Mouse (Mus musculus) cerebellum, adult 2 months (tissue): ENCODE measurements around the gene Polr2h. TPM values are rescaled to one million over a fixed set of nuclear protein-coding genes. Genes with fewer than 3 reads are reported as not detected.

ENCODE experiments used
- DNase-seq, 2 experiments: peaks; one replicate each; pipeline ENCODE4 v3.0.0; 2021
- H3K27ac ChIP-seq: fragments of 200-500 bp; 2 replicates; pipeline ENCODE4 v1.5.1; 2012; ENCODE audit warnings: low read length, control low read depth, inconsistent platforms; ENCODE audit not compliant: insufficient read depth
- H3K27me3 ChIP-seq: fragments of 200-500 bp; 2 replicates; pipeline ENCODE4 v1.6.1; 2012; ENCODE audit warnings: inconsistent platforms, mild to moderate bottlenecking, low read length, moderate library complexity; ENCODE audit not compliant: control insufficient read depth, insufficient read depth
- H3K4me1 ChIP-seq: fragments of 200-500 bp; 2 replicates; pipeline ENCODE4 v1.6.1; 2011; ENCODE audit warnings: low read length; ENCODE audit not compliant: control insufficient read depth, insufficient read depth
- H3K4me3 ChIP-seq: fragments of 200-500 bp; replicated peaks from 2 replicates; pipeline ENCODE3; 2011; ENCODE audit warnings: mild to moderate bottlenecking, low read depth, low read length, control low read depth; ENCODE audit not compliant: insufficient read depth
- CTCF ChIP-seq: fragments of 200-500 bp; IDR thresholded peaks from 2 replicates; pipeline ENCODE4 v1.5.1; 2011; ENCODE audit warnings: low read depth, mild to moderate bottlenecking, control low read depth, low read length, moderate library complexity, borderline replicate concordance; ENCODE audit not compliant: insufficient read depth
- POLR2A ChIP-seq: fragments of 200-500 bp; IDR thresholded peaks from 2 replicates; pipeline ENCODE4 v1.6.1; 2011; ENCODE audit warnings: low read length, control low read depth, borderline replicate concordance; ENCODE audit not compliant: insufficient read depth
- WGBS: fragments of 180-500 bp; shearing (Covaris S2); methylation state at CpG from one replicate; pipeline ENCODE4 v1.1.7; 2018; 5-methylcytosine and 5-hydroxymethylcytosine counted together
- polyA plus RNA-seq: library from polyadenylated mRNA; depleted of rRNA; stranded (reverse); fragments of >200 nt; gene quantifications from 2 replicates; pipeline ENCODE4 v1.2.3, GENCODE M21; 2012

Gene Polr2h
- polyA plus RNA-seq, 1 experiment, result 41.2 TPM

DNA sequence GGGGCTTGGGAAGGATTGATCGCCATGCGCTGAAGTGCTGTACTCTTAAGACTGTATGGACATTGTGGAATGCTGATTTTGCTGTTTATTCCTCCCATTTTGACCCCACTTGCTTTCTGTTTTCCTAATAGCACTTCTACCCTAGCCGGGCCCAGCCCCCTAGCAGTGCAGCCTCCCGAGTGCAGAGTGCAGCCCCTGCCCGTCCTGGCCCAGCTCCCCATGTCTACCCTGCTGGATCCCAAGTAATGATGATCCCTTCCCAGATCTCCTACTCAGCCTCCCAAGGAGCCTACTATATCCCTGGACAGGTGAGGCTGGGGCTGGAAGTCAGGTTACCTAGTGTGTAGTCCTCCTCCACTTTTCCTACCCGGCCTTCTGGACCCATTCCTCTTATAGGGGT, 42.3 kb upstream of the Polr2h start:
- no peak overlapping the region for H3K4me3 ChIP-seq
- DNase-seq, result no peak
- TF ChIP-seq POLR2A, result no peak
- no peak for TF ChIP-seq CTCF
- H3K27me3 ChIP-seq, result no peaks in the 10 kb centered on the region
- H3K4me1 ChIP-seq, result peaks cover 19% of the 10 kb centered on the region
- 82% methylated on average over 6 of the region's 6 CpGs for WGBS
- no peak overlapping the region for H3K27ac ChIP-seq

DNA sequence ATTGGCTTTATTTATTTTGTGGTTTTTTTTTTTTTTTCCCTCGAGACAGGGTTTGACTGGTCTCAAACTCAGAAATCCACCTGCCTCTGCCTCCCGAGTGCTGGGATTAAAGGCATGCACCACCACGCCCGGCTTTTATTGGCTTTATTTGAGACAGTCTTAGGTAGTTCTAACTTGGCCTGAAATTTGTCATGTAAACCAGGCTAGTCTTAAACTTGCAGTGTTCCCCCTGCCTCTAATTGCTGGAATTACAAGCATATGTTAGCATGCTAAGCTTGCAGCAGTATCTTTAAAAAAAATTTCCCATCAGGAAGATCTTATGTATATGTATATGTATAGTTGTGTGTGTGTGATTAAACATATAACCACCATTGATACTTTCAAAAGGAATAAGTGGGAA, 40.8 kb upstream of the Polr2h start:
- no peak for DNase-seq
- no peak for TF ChIP-seq POLR2A
- TF ChIP-seq CTCF, result no peak
- no peaks in the 10 kb centered on the region for H3K27me3 ChIP-seq
- peaks cover 19% of the 10 kb centered on the region for H3K4me1 ChIP-seq
- no peak overlapping the region for H3K4me3 ChIP-seq
- 82% methylated on average over 4 of the region's 4 CpGs for WGBS
- no peak overlapping the region for H3K27ac ChIP-seq

DNA sequence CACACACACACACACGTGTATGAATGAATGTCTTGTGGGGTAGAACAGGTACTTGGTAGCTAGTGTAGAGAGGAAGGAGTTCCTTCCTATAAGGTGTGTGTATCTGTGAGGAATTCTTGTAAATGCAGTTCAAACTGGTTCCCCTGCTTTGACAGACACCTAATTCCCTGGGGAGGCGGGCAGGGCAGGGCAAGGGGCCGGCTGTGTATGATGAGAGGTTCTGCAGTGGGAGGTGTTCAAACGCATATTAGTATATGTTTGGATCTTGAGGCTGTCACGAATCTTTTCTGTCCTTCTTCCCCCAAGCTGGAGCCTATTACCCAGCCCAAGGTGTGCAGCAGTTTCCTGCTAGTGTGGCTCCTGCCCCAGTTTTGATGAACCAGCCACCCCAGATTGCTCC, 40.1 kb upstream of the Polr2h start:
- WGBS, result 64% methylated on average over 5 of the region's 5 CpGs
- TF ChIP-seq CTCF, result no peak
- no peak for TF ChIP-seq POLR2A
- DNase-seq, result no peak
- H3K27ac ChIP-seq, result no peak overlapping the region
- H3K27me3 ChIP-seq, result no peaks in the 10 kb centered on the region
- peaks cover 19% of the 10 kb centered on the region for H3K4me1 ChIP-seq
- no peak overlapping the region for H3K4me3 ChIP-seq

DNA sequence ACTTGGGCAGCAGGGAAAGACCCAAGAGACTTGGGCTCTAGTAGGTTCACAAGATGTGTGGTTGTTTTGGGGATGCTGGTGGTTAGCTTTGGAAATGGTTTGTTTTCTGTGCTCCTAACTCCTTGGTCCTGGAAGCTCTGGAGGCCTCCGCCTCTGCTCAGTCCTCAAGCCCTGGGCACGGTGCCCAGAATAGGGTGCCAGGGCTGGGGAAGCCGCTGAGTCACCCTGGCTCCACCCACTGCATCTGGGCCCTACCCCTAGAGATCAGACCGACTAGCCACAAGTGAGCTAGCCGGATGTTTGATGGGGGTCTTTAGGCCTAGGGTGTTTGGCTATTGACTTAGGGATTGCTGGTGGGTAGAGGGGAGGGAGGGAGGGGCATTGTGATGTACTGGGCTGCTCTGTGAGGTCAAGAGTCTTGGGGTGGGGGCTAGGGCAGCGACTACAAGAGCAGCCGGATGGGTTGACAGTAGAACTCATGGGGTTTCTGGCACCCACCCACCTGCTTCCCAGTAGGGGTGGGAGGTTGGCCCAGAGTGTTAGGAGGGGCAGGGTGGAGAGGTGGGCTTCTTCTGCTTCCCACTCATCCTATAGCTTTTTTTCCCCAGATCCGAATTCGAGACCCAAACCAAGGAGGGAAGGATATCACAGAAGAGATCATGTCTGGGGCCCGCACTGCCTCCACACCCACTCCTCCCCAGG, 39.3 kb upstream of the Polr2h start:
- H3K27ac ChIP-seq, result no peak overlapping the region
- TF ChIP-seq CTCF, result no peak
- TF ChIP-seq POLR2A, result no peak

DNA sequence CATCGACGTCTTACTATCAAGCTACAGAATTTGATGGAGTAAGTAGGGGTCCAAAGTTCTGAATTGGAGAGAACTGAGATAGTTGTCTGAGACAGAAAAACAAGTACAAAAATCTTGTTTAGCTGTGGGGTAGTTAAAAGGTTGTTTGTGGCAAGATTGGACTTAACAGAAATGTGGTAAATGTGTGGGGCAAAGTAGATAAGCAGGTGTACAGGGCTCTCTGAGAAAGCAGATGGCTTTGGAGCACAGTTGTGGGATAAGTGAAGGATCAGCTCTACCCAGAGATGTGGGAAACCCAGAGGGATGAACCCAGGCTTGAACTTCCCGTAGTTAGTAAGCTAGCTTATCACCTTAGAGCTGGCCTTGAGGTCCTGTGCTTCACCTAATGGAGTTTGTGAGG, 26.7 kb upstream of the Polr2h start:
- no peak overlapping the region for H3K27ac ChIP-seq
- H3K4me3 ChIP-seq, result no peak overlapping the region
- DNase-seq, result no peak
- 92% methylated on average over 3 of the region's 3 CpGs for WGBS
- no peaks in the 10 kb centered on the region for H3K27me3 ChIP-seq
- H3K4me1 ChIP-seq, result no peaks in the 10 kb centered on the region
- TF ChIP-seq POLR2A (no peak), CTCF (no peak)

More for the DNA sequence above, 39.3 kb upstream of the Polr2h start:
- Histone ChIP-seq H3K27me3 (no peaks in the 10 kb centered on the region), H3K4me1 (peaks cover 19% of the 10 kb centered on the region), H3K4me3 (no peak overlapping the region)
- DNase-seq, result peak; percentile 81 to 87
- WGBS, result 25% methylated on average over 10 of the region's 10 CpGs

DNA sequence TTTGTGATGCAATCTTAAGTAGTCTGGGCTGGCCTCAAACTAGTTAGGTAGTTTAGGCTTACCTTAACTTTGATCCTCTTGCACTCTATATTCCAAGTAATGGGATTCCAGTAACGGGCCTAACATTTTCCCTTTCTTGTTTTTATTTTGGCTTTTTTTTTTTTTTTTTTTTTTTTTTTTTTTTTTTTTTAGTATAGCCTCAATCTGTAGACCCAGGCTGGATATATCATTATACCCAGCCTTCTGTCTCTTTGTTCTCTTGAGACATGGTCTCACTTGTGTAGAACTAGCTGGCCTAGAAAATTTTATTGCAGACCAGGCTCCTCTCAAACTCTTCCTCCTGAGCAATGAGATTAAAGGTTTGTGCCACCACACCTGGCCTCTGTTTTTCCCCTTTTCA, 25.8 kb upstream of the Polr2h start:
- Histone ChIP-seq H3K4me3 (no peak overlapping the region), H3K4me1 (no peaks in the 10 kb centered on the region), H3K27me3 (no peaks in the 10 kb centered on the region), H3K27ac (no peak overlapping the region)
- 74% methylated on average over 1 of the region's 1 CpGs for WGBS
- no peak for DNase-seq
- no peak for TF ChIP-seq CTCF
- no peak for TF ChIP-seq POLR2A

DNA sequence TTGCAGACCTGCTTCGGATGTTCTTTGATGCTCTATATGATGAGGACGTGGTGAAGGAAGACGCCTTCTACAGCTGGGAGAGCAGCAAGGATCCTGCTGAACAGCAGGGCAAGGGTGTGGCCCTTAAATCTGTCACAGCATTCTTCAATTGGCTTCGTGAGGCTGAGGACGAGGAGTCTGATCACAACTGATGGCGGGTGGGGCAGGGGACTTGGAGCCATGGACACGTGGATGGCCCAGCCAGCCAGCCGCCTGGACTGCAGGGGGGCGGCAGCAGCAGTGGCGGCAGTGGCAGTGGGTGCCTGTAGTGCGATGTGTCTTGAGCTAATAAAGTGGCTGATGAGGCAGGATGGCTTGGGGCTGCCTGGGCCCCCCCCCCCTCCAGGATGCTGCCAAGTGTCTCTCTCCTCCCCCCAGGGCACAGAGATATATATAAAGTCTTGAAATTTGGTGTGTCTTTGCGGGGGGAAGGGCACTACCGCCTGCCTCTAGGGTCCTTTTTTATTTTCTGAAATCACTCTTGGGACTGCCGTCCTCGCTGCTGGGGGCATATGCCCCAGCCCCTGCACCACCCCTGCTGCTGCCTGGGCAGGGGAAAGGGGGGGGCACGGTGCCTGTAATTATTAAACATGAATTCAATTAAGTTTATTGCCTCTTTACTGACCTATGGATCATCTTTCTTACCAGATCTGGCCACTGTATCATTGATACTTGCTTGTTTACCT, 25.1 kb upstream of the Polr2h start:
- Histone ChIP-seq H3K27me3 (no peaks in the 10 kb centered on the region), H3K27ac (peak overlapping the region; percentile 37), H3K4me1 (no peaks in the 10 kb centered on the region), H3K4me3 (no peak overlapping the region)
- TF ChIP-seq CTCF (no peak), POLR2A (no peak)
- DNase-seq, result peak; percentile 38 to 39
- WGBS, result 41% methylated on average over 16 of the region's 16 CpGs
